Mouse (Mus musculus) adrenal gland, postnatal 14 days (tissue): Measurements from ENCODE around the gene Hmgb4. TPM values are rescaled to one million over a fixed set of nuclear protein-coding genes. Genes with fewer than 3 reads are reported as not detected.

Source experiments
- DNase-seq: peaks from one replicate; pipeline ENCODE4 v3.0.0; 2021; ENCODE audit warnings: mixed read lengths
- long read RNA-seq, 2 experiments: library from polyadenylated mRNA; stranded (forward); transcript quantifications; one replicate each; pipeline ENCODE4 v2.0.0; 2021
- total RNA-seq: library from RNA; stranded (reverse); gene quantifications from 2 replicates; pipeline ENCODE4 v1.2.3, GENCODE M21; 2021

Hmgb4 gene
- total RNA-seq = not detected in 2 replicates
- long read RNA-seq, experiment 1 = 0 reads
- long read RNA-seq, experiment 2 = 0 reads

DNA sequence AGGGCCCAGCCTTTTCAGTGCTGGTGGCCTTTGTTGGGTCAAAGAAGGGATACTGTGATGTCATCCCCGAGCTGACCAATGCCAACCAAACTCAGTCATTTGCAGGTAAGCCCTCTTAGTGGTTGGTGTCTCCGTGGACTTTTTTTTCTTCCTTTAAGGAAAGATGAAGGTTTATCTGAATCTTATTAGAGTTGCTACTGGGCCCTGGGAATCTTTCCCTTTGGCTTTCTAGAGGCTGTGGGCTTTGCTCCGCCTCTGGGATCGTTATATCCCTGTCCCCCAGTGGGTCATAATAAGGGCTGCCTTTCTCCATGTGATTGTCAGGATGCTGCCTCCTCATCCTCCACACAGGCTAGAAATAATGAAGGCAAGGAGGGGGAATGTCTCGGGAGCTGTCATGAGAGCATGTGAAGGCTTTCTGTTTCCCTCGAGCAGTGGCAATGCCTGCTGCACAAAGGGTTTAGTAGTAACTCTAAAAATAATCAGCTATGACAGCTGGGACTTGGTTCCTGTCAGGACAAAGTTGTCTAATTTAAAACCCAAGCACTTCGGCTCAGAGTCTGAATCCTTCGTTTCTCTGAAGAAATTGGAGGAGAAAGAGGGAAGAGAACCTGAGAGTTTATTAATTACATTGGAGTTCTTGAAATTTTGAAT lies at the start of gene Hmgb4:
Gene Hmgb4, minus strand, starts transcription at position 51 of the 654 bp plus-strand sequence.
- no peak for DNase-seq

DNA sequence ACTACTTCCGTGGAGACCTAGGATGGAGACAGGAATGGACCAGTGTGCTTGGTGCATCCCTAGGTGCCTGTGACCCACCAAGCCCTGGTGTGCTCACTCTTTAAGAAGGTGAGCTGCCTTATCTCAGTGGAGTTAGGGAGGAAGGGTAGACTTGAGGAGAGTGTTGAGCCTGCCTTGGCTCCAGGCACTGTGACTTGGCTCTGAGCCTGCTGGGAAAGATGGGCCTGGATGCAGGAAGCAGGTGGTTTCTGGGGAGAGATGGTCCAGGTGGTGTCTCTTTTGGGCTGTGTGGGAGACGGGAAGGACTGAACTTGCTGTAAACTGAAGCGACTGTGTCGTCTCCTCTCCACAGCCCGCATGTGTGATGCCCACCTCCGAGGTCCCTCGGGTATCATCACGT lies 45.3 kb upstream of the Hmgb4 start:
- DNase-seq = no peak

GRCm38 (mm10) chr4:128304049-128304448 lies 43.3 kb upstream of the Hmgb4 start:
- no peak for DNase-seq

DNA sequence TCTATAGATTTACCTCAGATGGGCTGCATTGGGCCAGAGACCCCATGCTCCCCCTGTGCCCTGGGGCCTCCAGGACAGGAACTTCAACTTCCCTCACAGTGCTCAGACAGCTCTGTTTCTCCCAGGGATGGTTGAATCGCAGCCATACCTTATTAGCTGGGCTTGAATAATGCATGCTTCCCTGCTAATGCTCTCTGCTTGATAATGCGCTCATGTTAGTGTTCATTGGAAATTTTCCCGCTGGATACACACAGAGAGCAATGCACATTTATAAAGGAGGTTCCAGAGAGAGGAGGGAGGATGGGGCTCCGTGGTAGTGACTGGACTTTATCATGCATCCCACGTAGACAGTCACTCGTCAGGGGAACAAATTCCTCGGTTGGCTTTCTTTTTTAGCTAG lies 27.3 kb upstream of the Hmgb4 start:
- no peak for DNase-seq

DNA sequence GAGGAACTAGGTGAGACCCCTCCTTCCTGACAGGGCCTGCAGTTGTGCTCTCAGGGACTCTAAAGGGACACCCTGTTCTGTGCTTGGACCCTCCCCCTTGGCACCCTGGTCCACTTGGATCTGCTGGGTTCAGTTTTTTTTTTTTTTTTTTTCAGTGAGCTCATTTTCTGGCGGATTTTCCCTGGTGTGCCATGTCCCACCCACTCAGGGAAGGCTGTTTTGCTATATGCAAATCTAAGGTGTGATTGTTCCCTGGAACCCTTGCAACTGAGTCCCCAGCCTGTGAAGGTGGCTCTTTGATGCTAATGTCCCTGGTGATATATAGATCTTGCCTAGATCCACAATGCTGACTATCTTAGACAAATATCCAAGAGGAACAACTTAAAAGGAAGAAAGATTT lies 24.3 kb upstream of the Hmgb4 start:
- no peak for DNase-seq

GRCm38 (mm10) chr4:128275586-128275985 lies 14.8 kb upstream of the Hmgb4 start:
- DNase-seq = no peak

- no peak for DNase-seq
These were observed 14.4 kb upstream of the Hmgb4 start for GRCm38 (mm10) chr4:128275116-128275515.

GRCm38 (mm10) chr4:128273146-128273545 lies 12.4 kb upstream of the Hmgb4 start:
- DNase-seq = no peak

- DNase-seq = no peak
These were observed 11.7 kb upstream of the Hmgb4 start for GRCm38 (mm10) chr4:128272501-128272900.

DNA sequence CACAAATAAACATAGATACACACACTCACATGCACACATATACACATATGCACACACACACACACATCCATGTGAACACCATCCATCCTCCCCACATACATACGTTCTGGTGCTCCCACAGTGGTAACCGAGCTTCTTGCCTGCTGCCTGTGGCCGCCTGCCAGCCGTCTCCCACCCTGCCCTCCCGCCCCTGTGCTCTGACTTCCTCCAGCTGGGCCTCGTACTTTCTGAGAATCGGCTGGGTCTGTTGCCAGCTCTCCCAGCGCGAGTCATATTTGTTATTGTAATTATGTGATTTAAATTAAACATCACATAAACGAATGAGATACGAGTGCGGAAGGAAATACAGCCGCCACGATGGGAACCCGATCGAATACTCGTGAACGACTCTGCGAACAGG lies 10.2 kb upstream of the Hmgb4 start:
- no peak for DNase-seq

GRCm38 (mm10) chr4:128270177-128270576 lies 9.4 kb upstream of the Hmgb4 start:
- no peak for DNase-seq

- no peak for DNase-seq
These were observed 8.6 kb upstream of the Hmgb4 start for GRCm38 (mm10) chr4:128269261-128269875.

DNA sequence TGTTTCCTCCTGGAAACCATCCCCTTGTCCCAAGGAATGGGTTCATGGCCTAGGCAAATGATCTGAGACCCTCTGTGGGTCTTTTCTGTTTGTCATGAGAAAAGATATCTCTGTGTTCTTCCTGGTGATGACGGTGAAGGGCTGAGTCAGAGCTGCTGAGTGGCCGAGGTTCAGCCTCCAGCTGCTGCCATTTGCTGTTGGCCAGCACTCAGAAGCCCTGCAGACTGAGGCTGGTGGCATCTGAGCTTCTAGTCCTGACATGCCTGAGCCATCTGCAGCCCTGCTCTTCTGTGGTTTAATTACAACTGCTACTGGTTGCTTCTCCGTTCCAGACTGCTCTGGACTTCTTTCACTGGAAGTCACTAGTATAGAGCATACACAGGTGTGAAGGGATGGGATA lies 4.6 kb upstream of the Hmgb4 start:
- no peak for DNase-seq

- no peak for DNase-seq
These were observed 3.7 kb upstream of the Hmgb4 start for GRCm38 (mm10) chr4:128264491-128264890.

- DNase-seq = no peak
These were observed 1.5 kb downstream of the Hmgb4 start for GRCm38 (mm10) chr4:128259211-128259610.

DNA sequence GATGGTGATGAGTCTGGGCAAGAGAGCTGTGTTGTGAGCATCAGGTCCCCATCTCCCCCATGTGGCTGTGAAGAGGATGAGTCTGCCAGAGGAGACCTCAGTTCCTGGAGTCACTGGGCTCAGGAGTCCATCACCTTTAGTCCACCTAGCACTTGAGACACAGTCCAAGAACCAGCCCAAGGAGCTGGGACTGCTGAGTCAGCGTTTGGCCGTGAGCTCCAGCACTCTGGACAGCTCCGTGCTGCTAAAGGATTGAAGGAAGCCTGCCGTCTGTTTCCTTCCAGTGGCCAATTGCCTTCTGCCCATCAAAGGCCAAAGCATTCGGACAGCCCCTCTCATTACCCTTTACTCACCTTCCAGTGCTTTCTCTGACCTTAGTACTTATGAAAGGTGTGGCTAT lies 12.1 kb downstream of the Hmgb4 start:
- peak; percentile 64 for DNase-seq

DNA sequence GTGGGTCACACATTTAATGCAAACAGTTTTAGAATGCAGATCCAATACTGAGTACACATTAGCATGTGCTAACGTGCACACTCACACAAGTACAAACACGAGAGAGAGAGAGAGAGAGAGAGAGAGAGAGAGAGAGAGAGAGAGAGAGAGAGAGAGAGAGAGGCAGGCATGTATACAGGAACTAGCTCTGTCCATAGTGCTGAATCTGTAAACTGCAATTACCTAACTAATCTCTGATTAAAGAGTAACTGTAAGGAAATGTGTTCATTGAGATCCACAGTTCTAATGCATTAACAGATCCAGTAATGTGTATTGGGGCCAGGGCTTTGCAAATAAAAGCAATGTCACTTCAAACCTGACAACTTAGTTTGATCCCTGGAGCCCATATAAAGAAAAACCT lies 15.6 kb downstream of the Hmgb4 start:
- no peak for DNase-seq

GRCm38 (mm10) chr4:128241854-128242356 lies 18.9 kb downstream of the Hmgb4 start:
- no peak for DNase-seq

DNA sequence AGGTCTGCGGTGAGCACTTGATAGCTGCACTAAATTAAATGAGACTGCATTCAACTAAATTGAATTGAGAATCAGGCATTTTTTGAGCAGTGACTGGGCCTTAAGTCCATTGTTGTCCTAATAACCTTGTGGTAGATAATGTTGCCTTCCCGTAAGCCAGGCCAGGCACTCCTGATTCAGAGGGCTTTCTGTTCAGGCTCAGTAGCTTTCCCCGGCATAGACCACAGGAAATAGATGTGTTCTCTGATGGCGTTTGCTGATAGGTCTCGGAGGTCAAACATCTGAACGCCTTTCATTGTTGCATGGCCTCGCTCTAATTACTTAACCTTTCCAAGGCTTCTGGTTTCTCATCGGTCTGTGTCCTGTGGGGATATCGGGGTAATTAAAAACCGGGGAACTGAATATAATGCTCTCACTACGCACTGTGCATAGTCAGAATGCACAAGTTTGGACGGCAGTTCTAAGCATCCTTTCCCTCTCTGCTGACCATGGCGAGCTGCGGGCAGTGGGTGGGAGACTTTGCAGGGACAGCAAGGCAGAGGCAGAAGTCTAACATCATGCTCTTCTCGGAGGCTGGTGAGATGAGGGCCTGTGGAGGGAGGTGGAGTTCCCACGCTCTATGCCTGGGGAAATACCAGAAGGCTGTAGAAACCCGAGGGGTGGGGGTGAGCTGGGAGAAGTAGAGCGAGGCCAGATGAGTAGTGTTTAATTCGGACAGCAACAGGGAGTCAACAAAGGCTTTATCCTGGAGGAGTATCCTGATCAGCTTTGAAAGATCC lies 19.5 kb downstream of the Hmgb4 start:
- no peak for DNase-seq

DNA sequence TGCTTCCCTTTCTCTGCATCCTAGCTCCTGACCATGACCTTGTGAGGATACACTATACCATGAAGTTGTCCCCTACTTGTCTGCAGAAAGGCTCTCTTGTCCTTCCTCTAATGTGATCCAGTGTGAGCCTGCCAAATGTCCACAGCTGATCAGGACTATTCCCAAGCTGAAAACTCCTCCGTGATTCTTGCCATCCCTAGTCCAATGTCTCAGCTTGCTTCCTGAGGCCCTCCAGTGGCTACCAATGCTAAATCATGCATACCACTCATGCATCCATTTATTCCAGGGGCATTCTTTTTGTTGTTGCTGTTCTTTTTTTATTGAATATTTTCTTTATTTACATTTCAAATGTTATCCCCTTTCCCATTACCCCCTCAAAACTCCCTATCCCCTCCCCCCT lies 21.6 kb downstream of the Hmgb4 start:
- no peak for DNase-seq

DNA sequence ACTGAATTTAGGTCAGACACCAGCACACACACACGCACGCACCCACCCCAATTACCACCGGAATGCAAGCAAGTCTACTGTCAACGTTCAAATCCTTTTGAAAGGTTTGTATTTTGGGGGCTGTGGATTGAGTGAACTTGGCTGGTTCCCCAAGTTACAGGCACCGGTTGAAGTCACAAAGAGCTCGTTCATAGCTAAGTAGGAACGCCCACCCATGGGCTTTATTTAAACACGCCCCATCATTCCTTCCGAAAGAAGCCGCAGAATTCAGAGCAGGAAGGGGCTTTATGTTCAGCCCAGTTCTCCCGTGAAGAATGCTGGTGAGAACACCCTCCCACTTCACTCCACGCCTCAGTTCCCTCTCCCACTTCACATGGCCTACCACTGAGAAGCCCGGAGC lies 27.3 kb downstream of the Hmgb4 start:
- no peak for DNase-seq

DNA sequence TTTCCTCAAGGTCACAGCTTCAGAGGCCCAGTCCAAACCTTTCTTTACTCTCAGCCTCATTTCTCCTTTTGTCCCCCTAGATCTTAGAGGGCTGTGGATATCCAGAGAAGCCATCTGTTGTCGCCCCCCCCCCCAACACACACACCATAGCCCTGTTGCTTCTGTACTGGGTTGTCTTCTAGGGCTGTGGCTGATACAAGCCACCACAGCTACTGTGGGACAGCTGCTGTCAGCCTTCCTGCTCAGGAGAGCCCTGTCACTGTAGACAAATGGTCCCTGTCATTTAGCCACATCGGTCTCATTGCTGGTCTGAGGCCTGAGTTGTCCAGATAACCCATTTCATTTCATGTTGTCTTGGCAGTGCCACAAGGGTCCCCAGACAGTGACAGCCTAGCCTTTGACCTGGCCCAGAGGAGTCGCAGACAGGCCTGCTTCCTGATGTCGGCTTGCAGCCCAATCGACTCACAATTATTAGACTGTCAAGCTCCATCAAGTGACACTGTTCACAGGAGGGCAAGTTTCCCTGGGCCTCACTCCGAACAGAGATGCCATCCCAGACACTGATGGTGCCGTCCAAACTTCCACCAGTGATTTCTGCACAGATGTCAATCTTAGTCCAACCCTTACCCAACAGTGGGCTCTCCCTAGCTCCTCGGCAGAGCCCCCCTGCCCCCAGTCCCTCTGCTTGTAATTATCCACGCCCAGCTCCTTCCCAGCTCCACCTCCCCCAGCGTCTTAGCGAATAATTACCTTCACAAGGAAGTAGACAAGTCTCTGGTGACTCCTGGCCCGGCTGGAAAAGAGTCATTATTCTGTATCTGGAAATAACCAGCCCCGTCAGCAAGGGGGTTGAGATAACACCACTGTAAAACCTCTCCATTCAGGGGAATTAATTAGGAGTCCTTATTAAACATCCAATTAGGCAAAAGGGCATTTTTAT lies 33.1 kb downstream of the Hmgb4 start:
- no peak for DNase-seq
